Comparison of ENCODE assay signal across 7 mouse cellular contexts in genomic region chr9:44904964-44905363, GRCm38 (mm10). TPM values are rescaled to one million over a fixed set of nuclear protein-coding genes. Genes with fewer than 3 reads are reported as not detected.
DNase-seq lines count a peak whose midpoint lies in the region; ATAC-seq lines count a peak whose summit lies in the region.

No protein-coding gene starts in this region.

- peak; percentile 96 for DNase-seq in Muller cell, postnatal 12 days (ENCODE audit: inconsistent ontology term)
- peak; percentile 77 for DNase-seq in adrenal gland, postnatal 10 days
- peak; percentile 88 to 90 for DNase-seq in frontal cortex, adult 2 months (ENCODE audit: extremely low spot score in 1 of 2, low spot score in 1 of 2)
- peak; percentile 70 for DNase-seq in heart, postnatal 25 days (ENCODE audit: low spot score)
- DNase-seq in urinary bladder, postnatal 14 days (ENCODE audit: low spot score) = peak; percentile 82

- peak; percentile 52; the same call in 1 of the 2 replicates for ATAC-seq in lung, embryonic 16.5 days (ENCODE audit: low read depth)
- ATAC-seq in CD4-positive, CD25-positive, alpha-beta regulatory T cell, adult 4 months = no peak

- H3K36me3 ChIP-seq in lung, embryonic 16.5 days (ENCODE audit: control insufficient read depth, insufficient read depth, low read length) = no peaks in the 10 kb centered on the region

- 47% methylated on average over 5 of the region's 5 CpGs for WGBS in lung, embryonic 16.5 days

- intact Hi-C loops in heart, postnatal 25 days (cut with DNase I) = no loop called here

- H3K9me3 ChIP-seq in lung, embryonic 16.5 days (ENCODE audit: control insufficient read depth, low read length) = no peaks in the 10 kb centered on the region

- peaks cover 8% of the 10 kb centered on the region for H3K4me1 ChIP-seq in lung, embryonic 16.5 days (replicated peaks; ENCODE audit: control insufficient read depth, insufficient read depth, low read length)

- H3K27me3 ChIP-seq in lung, embryonic 16.5 days (ENCODE audit: control insufficient read depth, insufficient read depth, low read depth, low read length) = no peaks in the 10 kb centered on the region

- no peak overlapping the region for H3K4me3 ChIP-seq in lung, embryonic 16.5 days (ENCODE audit: low read length)

- no peak overlapping the region for H3K27ac ChIP-seq in lung, embryonic 16.5 days (ENCODE audit: low read length)

- H3K4me2 ChIP-seq in lung, embryonic 16.5 days (ENCODE audit: low read depth, low read length) = no peak overlapping the region

- H3K9ac ChIP-seq in lung, embryonic 16.5 days (ENCODE audit: low read length) = no peak overlapping the region

RNA-seq across cellular contexts. Expression of gene Atp5l, which starts 15.6 kb away (rescaled TPM):
- 100 to 1,000 TPM; 796 to 905 TPM for total RNA-seq in adrenal gland, postnatal 10 days (2021)
- polyA plus RNA-seq in frontal cortex, adult 2 months (2012; rRNA removed) = 723 and 788 TPM in 2 replicates
- total RNA-seq in heart, postnatal 25 days (2021) = 1,000 to 10,000 TPM; 1,628 to 1,660 TPM
- polyA plus RNA-seq in lung, embryonic 16.5 days (2015; fragmentation: Nextera tagmentation; extraction: Ambion mirVana) = 641 and 656 TPM in 2 replicates
- 100 to 1,000 TPM; 416 to 524 TPM for polyA plus RNA-seq in CD4-positive, CD25-positive, alpha-beta regulatory T cell, adult 4 months (2017; shearing (Covaris generic))

RNA-seq across cellular contexts. Expression of gene Kmt2a, which starts 23.9 kb away (rescaled TPM):
- total RNA-seq in adrenal gland, postnatal 10 days (2021) = 10 to 100 TPM; 21.4 to 34.8 TPM
- polyA plus RNA-seq in frontal cortex, adult 2 months (2012; rRNA removed) = 29.9 and 32.5 TPM in 2 replicates
- 10 to 100 TPM; 23.2 to 28.1 TPM for total RNA-seq in heart, postnatal 25 days (2021)
- polyA plus RNA-seq in lung, embryonic 16.5 days (2015; fragmentation: Nextera tagmentation; extraction: Ambion mirVana) = 8.1 and 11.7 TPM in 2 replicates
- 10 to 100 TPM; 34.7 to 41.1 TPM for polyA plus RNA-seq in CD4-positive, CD25-positive, alpha-beta regulatory T cell, adult 4 months (2017; shearing (Covaris generic))
